In the genomic region with DNA sequence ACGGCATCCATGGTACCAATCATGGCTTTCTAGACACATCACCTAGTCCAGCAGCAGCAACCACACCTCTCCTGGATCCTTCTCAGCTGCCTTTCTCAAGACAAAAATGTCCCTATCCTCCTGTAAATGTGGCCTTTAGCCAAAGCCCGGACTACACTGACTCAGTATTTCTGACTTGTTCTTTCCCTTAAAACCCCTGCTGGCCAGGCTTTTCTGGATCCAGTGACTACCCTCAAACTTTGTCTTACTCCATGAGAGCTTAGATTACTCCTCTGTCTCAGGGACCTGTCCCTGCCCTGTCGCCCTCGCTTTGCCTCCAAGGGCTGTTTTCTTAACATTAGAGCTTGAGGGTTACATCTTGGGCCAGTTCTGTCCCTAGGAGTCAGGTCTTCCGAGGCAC, we compare ENCODE assay signal across 28 mouse cellular contexts. TPM values are rescaled to one million over a fixed set of nuclear protein-coding genes. Genes with fewer than 3 reads are reported as not detected.
DNase-seq lines count a peak whose midpoint lies in the region; ATAC-seq and TF ChIP-seq lines count a peak whose summit lies in the region.
"Had no signal": no experiment of that assay in that cellular context is flagged by ENCODE, and none has a peak within 500 bp of the region (broad histone marks: within the 10 kb centered on the region; RNA-seq: fewer than 3 reads in every experiment).

No protein-coding gene starts in this region.

- 85% methylated on average over 5 of the region's 5 CpGs for WGBS in intestine, embryonic 16.5 days
- WGBS in intestine, embryonic 15.5 days, result 96% methylated on average over 5 of the region's 5 CpGs
- WGBS in intestine, postnatal 0 days, result 85% methylated on average over 5 of the region's 5 CpGs

- DNase-seq in NIH3T3 (ENCODE audit: low read depth), result peak; percentile 47
- peak; percentile 90 for DNase-seq in fat pad, adult 2 months (ENCODE audit: extremely low read depth, low read depth, low spot score)
- no peak for DNase-seq in spleen, adult 12 weeks (ENCODE audit: low spot score)
- DNase-seq in spleen, adult 18-20 months, result no peak
- DNase-seq: cerebellum, adult 18-20 months; cerebellum, adult 9-10 months; cerebellum, postnatal 25 days; kidney, adult 18-20 months had no signal

- 0 out of 2 replicates have a peak, but pooled peaks have one; percentile 4 for ATAC-seq in intestine, embryonic 16.5 days
- ATAC-seq in intestine, embryonic 15.5 days, result no peak
- ATAC-seq in intestine, postnatal 0 days, result no peak
- ATAC-seq: activated CD4-positive, CD25-positive, alpha-beta regulatory T cell, adult 4 months; CD4-positive, CD25-positive, alpha-beta regulatory T cell, adult 4 months; forebrain, embryonic 14.5 days; forebrain, postnatal 0 days; hindbrain, postnatal 0 days; inflammation-experienced regulatory T-cells, adult 6 months had no signal

- no peaks in the 10 kb centered on the region for H3K9me3 ChIP-seq in intestine, embryonic 16.5 days (ENCODE audit: control insufficient read depth, low read length)
- H3K9me3 ChIP-seq in intestine, embryonic 15.5 days, result no peaks in the 10 kb centered on the region
- no peaks in the 10 kb centered on the region for H3K9me3 ChIP-seq in intestine, postnatal 0 days (ENCODE audit: control insufficient read depth)
- H3K9me3 ChIP-seq: embryonic facial prominence, embryonic 12.5 days; embryonic facial prominence, embryonic 15.5 days; forebrain, embryonic 10.5 days; heart, embryonic 10.5 days; heart, embryonic 13.5 days had no signal

- no peaks in the 10 kb centered on the region; the same call in 1 of the 2 replicates for H3K4me1 ChIP-seq in intestine, embryonic 16.5 days (ENCODE audit: control insufficient read depth, insufficient read depth, low read length)
- peaks cover 4% of the 10 kb centered on the region; the same call in 1 of the 2 replicates for H3K4me1 ChIP-seq in intestine, embryonic 15.5 days (replicated peaks)
- no peaks in the 10 kb centered on the region; the same call in none of the 2 replicates for H3K4me1 ChIP-seq in intestine, postnatal 0 days (replicated peaks; ENCODE audit: control insufficient read depth, insufficient read depth, low read length)
- H3K4me1 ChIP-seq: embryonic facial prominence, embryonic 12.5 days; forebrain, embryonic 10.5 days; heart, embryonic 10.5 days had no signal

- no peaks in the 10 kb centered on the region for H3K36me3 ChIP-seq in intestine, embryonic 16.5 days (ENCODE audit: control insufficient read depth, insufficient read depth, low read length)
- no peaks in the 10 kb centered on the region for H3K36me3 ChIP-seq in intestine, embryonic 15.5 days
- H3K36me3 ChIP-seq in intestine, postnatal 0 days (ENCODE audit: control insufficient read depth, insufficient read depth), result no peaks in the 10 kb centered on the region

- no peak overlapping the region for H3K4me3 ChIP-seq in intestine, embryonic 16.5 days (ENCODE audit: low read length)
- no peak overlapping the region for H3K4me3 ChIP-seq in intestine, embryonic 15.5 days (replicated peaks)
- H3K4me3 ChIP-seq in intestine, postnatal 0 days (ENCODE audit: low read depth, low read length), result no peak overlapping the region
- H3K4me3 ChIP-seq: embryonic facial prominence, embryonic 12.5 days; embryonic facial prominence, embryonic 15.5 days; forebrain, embryonic 10.5 days; gastrocnemius, adult 2 months; heart, adult 2 months; heart, embryonic 10.5 days; heart, embryonic 13.5 days had no signal

- H3K27ac ChIP-seq in intestine, embryonic 16.5 days (ENCODE audit: low read length), result no peak overlapping the region
- H3K27ac ChIP-seq in intestine, embryonic 15.5 days, result no peak overlapping the region
- no peak overlapping the region for H3K27ac ChIP-seq in intestine, postnatal 0 days (ENCODE audit: low read depth, low read length)
- H3K27ac ChIP-seq: embryonic facial prominence, embryonic 12.5 days; embryonic facial prominence, embryonic 15.5 days; forebrain, embryonic 10.5 days; gastrocnemius, adult 2 months; heart, adult 2 months; heart, embryonic 10.5 days; heart, embryonic 13.5 days; hindbrain, embryonic 14.5 days; hindbrain, postnatal 0 days had no signal

- no peaks in the 10 kb centered on the region for H3K27me3 ChIP-seq in intestine, embryonic 16.5 days (replicated peaks; ENCODE audit: control insufficient read depth, insufficient read depth, low read length)
- H3K27me3 ChIP-seq in intestine, embryonic 15.5 days (replicated peaks), result no peaks in the 10 kb centered on the region
- no peaks in the 10 kb centered on the region for H3K27me3 ChIP-seq in intestine, postnatal 0 days (replicated peaks; ENCODE audit: control insufficient read depth, insufficient read depth, low read length)
- H3K27me3 ChIP-seq: embryonic facial prominence, embryonic 12.5 days; embryonic facial prominence, embryonic 15.5 days; heart, embryonic 13.5 days had no signal

- no peak overlapping the region for H3K9ac ChIP-seq in intestine, embryonic 16.5 days (ENCODE audit: low read depth, low read length)
- no peak overlapping the region for H3K9ac ChIP-seq in intestine, embryonic 15.5 days
- no peak overlapping the region for H3K9ac ChIP-seq in intestine, postnatal 0 days (ENCODE audit: low read depth, low read length)
- H3K9ac ChIP-seq: embryonic facial prominence, embryonic 12.5 days; embryonic facial prominence, embryonic 15.5 days; forebrain, postnatal 0 days; heart, embryonic 13.5 days; hindbrain, embryonic 14.5 days had no signal

- TF ChIP-seq CTCF in intestine, postnatal 0 days (IDR thresholded peaks at IDR 0.05; ENCODE audit: low read depth), result no peak

- no peak overlapping the region for H3K4me2 ChIP-seq in intestine, embryonic 16.5 days (ENCODE audit: low read depth, low read length)
- no peak overlapping the region for H3K4me2 ChIP-seq in intestine, embryonic 15.5 days (replicated peaks)
- peak overlapping the region; percentile 24; the same call in 1 of the 2 replicates for H3K4me2 ChIP-seq in intestine, postnatal 0 days (replicated peaks; ENCODE audit: low read depth)
- H3K4me2 ChIP-seq: embryonic facial prominence, embryonic 12.5 days; embryonic facial prominence, embryonic 15.5 days; heart, embryonic 13.5 days; hindbrain, embryonic 14.5 days had no signal

RNA-seq across cellular contexts. Expression of a gene that starts 0.7 kb away (rescaled TPM):
- 1.9 and 3.5 TPM in 2 replicates for polyA plus RNA-seq in intestine, embryonic 16.5 days (2015; fragmentation: Nextera tagmentation; extraction: Ambion mirVana)
- polyA plus RNA-seq in intestine, embryonic 15.5 days (2015; fragmentation: Nextera tagmentation; extraction: Ambion mirVana), result 2.9 and 5.3 TPM in 2 replicates
- polyA plus RNA-seq in intestine, postnatal 0 days (2015; fragmentation: Nextera tagmentation; extraction: Ambion mirVana), result 1.3 TPM in 2 replicates
- polyA plus RNA-seq: activated CD4-positive, CD25-positive, alpha-beta regulatory T cell, adult 4 months; C2C12; CD4-positive, CD25-positive, alpha-beta regulatory T cell, adult 4 months; forebrain, embryonic 10.5 days; forebrain, embryonic 14.5 days; heart, embryonic 10.5 days had no signal

RNA-seq across cellular contexts. Expression of a gene that starts 17.6 kb away (rescaled TPM):
- 97.0 and 98.7 TPM in 2 replicates for polyA plus RNA-seq in intestine, embryonic 16.5 days (2015; fragmentation: Nextera tagmentation; extraction: Ambion mirVana)
- 88.4 and 96.6 TPM in 2 replicates for polyA plus RNA-seq in intestine, embryonic 15.5 days (2015; fragmentation: Nextera tagmentation; extraction: Ambion mirVana)
- polyA plus RNA-seq in intestine, postnatal 0 days (2015; fragmentation: Nextera tagmentation; extraction: Ambion mirVana), result 54.6 and 58.0 TPM in 2 replicates

RNA-seq across cellular contexts. Expression of a gene that starts 25.3 kb away (rescaled TPM):
- polyA plus RNA-seq in intestine, embryonic 16.5 days (2015; fragmentation: Nextera tagmentation; extraction: Ambion mirVana), result 31.2 and 31.3 TPM in 2 replicates
- polyA plus RNA-seq in intestine, embryonic 15.5 days (2015; fragmentation: Nextera tagmentation; extraction: Ambion mirVana), result 32.1 and 32.5 TPM in 2 replicates
- 21.3 and 25.9 TPM in 2 replicates for polyA plus RNA-seq in intestine, postnatal 0 days (2015; fragmentation: Nextera tagmentation; extraction: Ambion mirVana)

RNA-seq across cellular contexts. Expression of a gene that starts 38.0 kb away (rescaled TPM):
- polyA plus RNA-seq in intestine, embryonic 16.5 days (2015; fragmentation: Nextera tagmentation; extraction: Ambion mirVana), result 0.18 and 0.67 TPM in 2 replicates
- polyA plus RNA-seq in intestine, embryonic 15.5 days (2015; fragmentation: Nextera tagmentation; extraction: Ambion mirVana), result not detected in 2 replicates
- 3.0 and 3.3 TPM in 2 replicates for polyA plus RNA-seq in intestine, postnatal 0 days (2015; fragmentation: Nextera tagmentation; extraction: Ambion mirVana)
- polyA plus RNA-seq: activated CD4-positive, CD25-positive, alpha-beta regulatory T cell, adult 4 months; C2C12; CD4-positive, CD25-positive, alpha-beta regulatory T cell, adult 4 months; embryonic facial prominence, embryonic 12.5 days; forebrain, embryonic 10.5 days; forebrain, embryonic 14.5 days; heart, adult 2 months; heart, embryonic 10.5 days; heart, embryonic 13.5 days; heart, embryonic 16.5 days; hindbrain, embryonic 11.5 days; hindbrain, postnatal 0 days; inflammation-experienced regulatory T-cells, adult 6 months had no signal

RNA-seq across cellular contexts. Expression of a gene that starts 59.6 kb away (rescaled TPM):
- polyA plus RNA-seq in intestine, embryonic 16.5 days (2015; fragmentation: Nextera tagmentation; extraction: Ambion mirVana), result not detected in 2 replicates
- not detected in 2 replicates for polyA plus RNA-seq in intestine, embryonic 15.5 days (2015; fragmentation: Nextera tagmentation; extraction: Ambion mirVana)
- not detected in 2 replicates for polyA plus RNA-seq in intestine, postnatal 0 days (2015; fragmentation: Nextera tagmentation; extraction: Ambion mirVana)
- polyA plus RNA-seq: activated CD4-positive, CD25-positive, alpha-beta regulatory T cell, adult 4 months; C2C12; CD4-positive, CD25-positive, alpha-beta regulatory T cell, adult 4 months; embryonic facial prominence, embryonic 12.5 days; embryonic facial prominence, embryonic 15.5 days; forebrain, embryonic 10.5 days; forebrain, embryonic 14.5 days; forebrain, postnatal 0 days; heart, adult 2 months; heart, embryonic 10.5 days; heart, embryonic 13.5 days; heart, embryonic 16.5 days; hindbrain, embryonic 11.5 days; hindbrain, embryonic 14.5 days; hindbrain, postnatal 0 days; inflammation-experienced regulatory T-cells, adult 6 months had no signal

Comparison
In these comparisons a context has a peak if more than half of its experiments do, and no peak if none do; other contexts are left out.
1. DNase-seq: peak in NIH3T3 (single experiment) and fat pad, adult 2 months (single experiment); none in spleen, adult 12 weeks (single experiment) and spleen, adult 18-20 months (0 of 2).